Mouse (Mus musculus): ENCODE measurements around the gene Fhl3.
"Not testable (repeated sequence)": the region's sequence is repeated elsewhere in the genome, so short reads cannot be mapped to it uniquely, and the experiment has no call there.

Fhl3 gene

GRCm38 (mm10) chr4:124683474-124683873, 17.0 kb upstream of the Fhl3 start:
- DNase-seq (ENCODE audit: extremely low spot score, low spot score), result no peak

GRCm38 (mm10) chr4:124685004-124685403, 15.5 kb upstream of the Fhl3 start:
- peak; percentile 11 for DNase-seq (ENCODE audit: extremely low spot score, low spot score)

- DNase-seq (ENCODE audit: extremely low spot score, low spot score), result no peak
These were observed 15.0 kb upstream of the Fhl3 start for GRCm38 (mm10) chr4:124685453-124685852.

GRCm38 (mm10) chr4:124685897-124686402, 14.6 kb upstream of the Fhl3 start:
- DNase-seq (ENCODE audit: extremely low spot score, low spot score), result peak; percentile 10

GRCm38 (mm10) chr4:124691455-124691854, 9.0 kb upstream of the Fhl3 start:
- no peak for DNase-seq (ENCODE audit: extremely low spot score, low spot score)

GRCm38 (mm10) chr4:124692416-124692861, 8.1 kb upstream of the Fhl3 start:
- peak; percentile 6 for DNase-seq (ENCODE audit: extremely low spot score, low spot score)

GRCm38 (mm10) chr4:124693135-124693894, 7.2 kb upstream of the Fhl3 start, which contains the start of gene Utp11:
TSS of gene Utp11 (minus strand) at chr4:124693600.
- peak; percentile 83 for DNase-seq (ENCODE audit: extremely low spot score, low spot score)

GRCm38 (mm10) chr4:124694572-124694971, 5.9 kb upstream of the Fhl3 start:
- DNase-seq (ENCODE audit: extremely low spot score, low spot score), result peak; percentile 9

- no peak for DNase-seq (ENCODE audit: extremely low spot score, low spot score)
These were observed 4.5 kb upstream of the Fhl3 start for GRCm38 (mm10) chr4:124695786-124696516.

GRCm38 (mm10) chr4:124699791-124700190, 710 bp upstream of the Fhl3 start:
- DNase-seq (ENCODE audit: extremely low spot score, low spot score), result no peak

GRCm38 (mm10) chr4:124701052-124701845, 748 bp downstream of the Fhl3 start:
- peak; percentile 57 for DNase-seq (ENCODE audit: extremely low spot score, low spot score)

- no peak for DNase-seq (ENCODE audit: extremely low spot score, low spot score)
These were observed 1.4 kb downstream of the Fhl3 start for GRCm38 (mm10) chr4:124701916-124702315.

- DNase-seq (ENCODE audit: extremely low spot score, low spot score), result no peak
These were observed 2.9 kb downstream of the Fhl3 start for GRCm38 (mm10) chr4:124703406-124703805.

GRCm38 (mm10) chr4:124703881-124704796, 3.6 kb downstream of the Fhl3 start:
- no peak for DNase-seq (ENCODE audit: extremely low spot score, low spot score)

GRCm38 (mm10) chr4:124704797-124705474, 4.4 kb downstream of the Fhl3 start:
- DNase-seq (ENCODE audit: extremely low spot score, low spot score), result peak; percentile 51

GRCm38 (mm10) chr4:124705661-124706269, 5.3 kb downstream of the Fhl3 start:
- DNase-seq (ENCODE audit: extremely low spot score, low spot score), result no peak

GRCm38 (mm10) chr4:124707381-124708199, 7.1 kb downstream of the Fhl3 start:
- not testable (repeated sequence) for DNase-seq (ENCODE audit: extremely low spot score, low spot score)

- DNase-seq (ENCODE audit: extremely low spot score, low spot score), result not testable (repeated sequence)
These were observed 7.7 kb downstream of the Fhl3 start for GRCm38 (mm10) chr4:124708200-124708517.
